Mouse (Mus musculus) right cerebral cortex, postnatal 14 days (tissue): Measurements from ENCODE around the gene Tmpo.
"Not testable (repeated sequence)": the region's sequence is repeated elsewhere in the genome, so short reads cannot be mapped to it uniquely, and the experiment has no call there.

Experiments
- DNase-seq: peaks from one replicate; pipeline ENCODE4 v3.0.0; 2022

Gene Tmpo

DNA sequence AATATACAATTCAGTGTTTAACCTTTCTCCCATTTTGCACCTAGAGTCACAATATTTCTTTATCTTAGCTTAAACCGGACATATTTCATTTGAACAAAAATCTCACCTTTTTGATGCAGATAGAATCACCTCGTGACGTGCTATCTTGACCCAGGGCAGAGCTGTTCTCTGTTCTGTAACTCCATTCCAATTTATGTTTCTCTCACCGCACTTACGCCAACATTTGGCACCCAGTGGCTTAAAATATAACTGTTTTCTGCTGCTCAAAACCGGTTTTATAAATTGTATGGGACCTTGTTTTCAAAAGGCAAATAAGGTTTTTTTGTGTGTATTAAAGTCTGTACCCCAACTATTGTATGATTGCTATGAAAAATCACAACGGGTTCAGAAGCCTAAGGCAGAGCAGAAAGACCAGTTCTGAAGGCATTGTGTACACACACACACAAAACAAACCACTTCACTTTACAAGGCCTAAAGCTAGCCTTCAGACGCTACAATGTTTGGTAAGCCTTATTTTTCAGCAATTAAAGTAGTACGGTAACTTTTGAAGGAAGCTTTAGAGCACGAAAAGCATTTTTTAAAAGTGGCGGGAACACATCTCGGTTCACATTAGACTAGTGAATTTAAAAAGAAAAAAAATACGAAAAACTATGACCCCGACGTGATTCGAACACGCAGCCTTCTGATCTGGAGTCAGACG lies at the start of gene Tmpo:
Gene Tmpo, minus strand, starts transcription at position 555 of the 700 bp plus-strand sequence.
- DNase-seq: no peak

DNA sequence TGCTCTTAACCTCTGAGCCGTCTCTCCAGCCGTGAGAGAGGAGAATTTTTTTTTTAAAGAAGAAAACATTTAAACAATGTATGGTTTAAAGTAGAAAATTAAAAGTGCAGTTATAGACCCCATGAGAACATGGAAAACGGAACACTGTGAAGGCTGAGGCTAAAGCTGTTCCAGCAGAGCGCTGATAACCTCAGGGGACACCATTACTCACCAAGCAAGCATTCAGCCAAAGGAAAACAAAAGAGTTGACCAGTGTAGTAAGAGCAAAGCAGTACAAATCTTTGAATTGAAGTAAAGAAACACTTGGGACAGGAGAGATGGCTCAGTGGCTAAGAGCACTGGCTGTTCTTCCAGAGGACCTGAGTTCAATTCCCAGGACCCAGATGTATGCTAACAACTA lies 49.3 kb upstream of the Tmpo start:
- DNase-seq: no peak

DNA sequence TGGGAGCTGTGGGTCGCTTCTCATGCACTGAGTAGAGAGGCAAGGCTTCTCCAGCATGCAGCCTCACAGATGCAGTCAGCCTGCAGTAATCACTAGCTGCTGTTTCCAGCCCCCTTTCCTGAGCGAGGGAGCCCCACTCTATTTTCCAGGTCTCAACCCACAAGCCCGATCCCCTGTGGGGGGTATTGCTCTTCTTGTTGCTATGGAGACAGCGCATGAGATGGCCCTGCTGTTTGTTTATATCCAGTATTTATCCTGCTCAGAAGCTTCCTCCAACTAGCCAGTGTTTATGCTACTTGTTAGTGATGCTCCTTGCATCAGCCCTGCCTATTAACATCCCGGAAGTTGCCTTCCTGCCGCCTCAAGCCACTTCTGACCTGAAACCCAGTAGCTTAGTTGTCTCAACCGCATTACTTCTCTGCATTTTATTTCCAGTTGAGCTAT lies 48.4 kb upstream of the Tmpo start:
- no peak for DNase-seq

DNA sequence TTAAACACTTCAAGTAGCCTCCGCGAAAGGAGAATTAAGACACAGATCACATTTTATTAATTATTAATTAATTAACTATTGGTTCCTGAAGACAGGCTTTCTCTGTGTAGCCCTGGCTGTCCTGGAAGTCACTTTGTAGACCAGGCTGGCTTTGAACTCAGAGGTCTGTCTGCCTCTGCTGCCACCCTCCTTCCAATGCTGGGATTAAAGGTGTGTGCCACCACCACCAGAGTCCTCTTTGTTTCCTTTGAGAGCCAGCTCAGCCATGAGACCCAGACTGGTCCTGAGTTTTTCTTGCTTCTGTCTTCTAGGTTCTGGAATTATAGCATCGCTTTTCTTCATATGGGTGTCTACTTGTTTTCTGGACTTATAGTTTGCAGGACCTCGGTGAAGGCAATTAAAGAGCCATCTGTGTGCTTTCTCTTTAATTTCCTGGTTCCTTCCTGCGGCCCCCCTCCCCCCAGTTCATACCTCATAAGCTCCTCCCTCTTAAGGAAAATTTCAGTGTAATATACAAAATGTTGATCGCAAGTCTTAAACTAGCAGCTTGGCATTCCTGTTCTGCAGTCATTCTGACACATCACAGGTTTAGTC lies 47.9 kb upstream of the Tmpo start:
- no peak for DNase-seq

DNA sequence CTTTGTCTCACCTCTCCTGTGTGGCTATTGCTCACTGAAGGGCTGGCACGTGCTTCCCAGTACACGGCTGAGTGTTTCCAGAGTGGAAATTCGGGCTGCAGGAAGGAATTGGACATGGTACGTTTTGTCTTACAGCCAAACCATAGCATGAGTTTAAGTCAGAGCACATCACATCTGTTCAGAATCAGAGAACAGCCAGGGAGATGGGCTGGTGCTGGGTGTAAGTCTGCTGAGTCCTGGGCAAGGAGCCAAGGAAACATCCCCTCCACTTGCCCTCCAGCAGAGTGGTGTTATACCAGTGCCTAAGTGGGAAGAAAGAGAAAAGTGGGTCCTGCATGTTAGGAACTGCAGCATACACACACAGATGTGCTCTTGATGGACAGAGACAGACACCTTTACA lies 45.9 kb upstream of the Tmpo start:
- DNase-seq: no peak

DNA sequence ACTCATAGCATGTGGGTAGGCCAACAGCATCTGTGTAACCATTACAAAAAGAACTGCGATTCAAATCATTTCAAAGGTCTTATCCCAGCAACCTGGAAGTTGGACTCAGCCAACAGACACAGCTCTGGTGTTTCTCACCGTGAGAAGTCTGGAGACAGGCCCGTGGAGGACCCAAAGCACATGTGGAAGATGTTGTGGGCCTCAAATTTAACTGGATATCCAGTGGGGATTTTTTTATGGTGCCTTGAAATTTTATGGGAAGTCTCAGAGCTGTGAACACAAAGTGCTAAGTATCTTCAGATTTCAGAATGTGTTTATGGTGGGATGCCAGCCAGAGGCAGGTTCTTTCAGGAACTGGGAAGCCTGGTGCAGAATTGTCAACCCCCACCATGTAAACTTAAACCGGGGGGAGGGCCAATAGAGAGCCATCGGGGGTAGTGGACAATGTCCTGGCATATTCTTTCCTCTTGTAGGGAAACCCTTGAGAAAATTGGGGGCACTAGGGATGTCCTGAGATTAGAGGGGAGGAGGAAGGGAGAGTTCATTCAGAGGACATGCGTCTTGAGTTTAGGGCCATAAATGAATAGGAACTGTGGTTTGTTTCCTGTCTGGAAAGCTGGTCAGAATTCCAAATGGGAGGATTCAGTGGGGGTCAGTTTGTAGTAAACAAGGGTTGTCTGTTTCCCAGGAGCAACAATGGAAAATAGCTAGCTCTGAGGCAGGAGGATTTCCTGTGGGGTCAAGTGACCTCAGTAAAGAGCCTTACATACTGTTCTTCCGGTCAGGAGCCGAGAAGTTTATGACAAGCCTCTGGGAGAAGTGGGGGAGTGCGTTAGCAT lies 41.5 kb upstream of the Tmpo start:
- DNase-seq: no peak

DNA sequence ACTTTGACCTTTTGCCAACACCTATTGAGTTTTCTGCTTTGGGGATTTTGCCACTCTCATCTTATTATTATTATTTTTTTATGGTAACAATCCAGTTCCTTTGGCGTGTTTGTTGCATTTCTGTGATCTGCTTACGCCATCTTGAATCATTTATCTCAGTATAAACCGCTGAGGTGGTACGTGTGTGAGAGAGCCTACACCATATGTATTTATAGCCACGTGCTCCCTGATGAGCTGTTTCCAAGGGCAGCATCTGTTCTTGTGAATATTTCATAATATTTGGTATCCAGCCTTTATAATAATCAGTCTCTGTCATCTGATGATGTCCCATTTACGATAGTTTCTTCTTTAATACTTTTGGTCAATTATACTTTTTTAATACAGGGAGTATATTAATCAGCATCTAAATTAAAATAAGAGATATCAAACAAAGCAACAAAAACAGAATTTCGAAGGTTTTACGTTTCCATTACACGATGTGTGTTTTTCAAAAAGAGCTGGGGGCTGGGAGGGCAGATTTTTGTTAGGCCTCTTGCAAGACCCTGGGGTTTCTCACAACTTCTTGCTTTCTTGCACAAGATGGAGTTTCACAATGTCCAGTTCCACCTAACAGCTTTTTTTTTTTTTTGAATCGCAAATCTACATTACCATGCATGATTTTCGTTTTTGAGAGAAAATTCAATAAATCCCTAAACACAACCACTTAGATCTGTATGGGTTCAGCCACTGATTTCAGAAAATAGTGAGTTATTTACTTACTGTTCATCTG lies 28.0 kb upstream of the Tmpo start:
- DNase-seq: no peak

DNA sequence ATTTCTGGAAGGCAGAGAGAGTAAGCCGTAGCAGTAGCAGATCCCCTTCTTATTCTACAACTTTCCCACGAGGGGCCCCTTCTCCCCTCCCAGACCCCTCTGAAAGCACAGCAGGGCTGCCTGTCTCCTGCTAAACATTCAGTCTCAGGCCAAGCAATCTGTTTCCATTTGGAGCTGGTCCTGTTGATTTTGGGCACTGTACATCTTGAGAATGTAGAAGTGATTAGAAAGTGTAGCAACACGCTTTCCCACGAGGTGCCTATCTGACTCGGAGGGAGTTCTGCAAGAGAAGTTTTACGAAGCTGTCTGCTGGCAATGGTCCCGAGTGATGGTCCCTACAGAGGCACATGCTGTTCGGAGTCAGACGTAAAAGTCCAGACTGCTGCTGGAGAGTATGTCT lies 27.3 kb upstream of the Tmpo start:
- DNase-seq: no peak

DNA sequence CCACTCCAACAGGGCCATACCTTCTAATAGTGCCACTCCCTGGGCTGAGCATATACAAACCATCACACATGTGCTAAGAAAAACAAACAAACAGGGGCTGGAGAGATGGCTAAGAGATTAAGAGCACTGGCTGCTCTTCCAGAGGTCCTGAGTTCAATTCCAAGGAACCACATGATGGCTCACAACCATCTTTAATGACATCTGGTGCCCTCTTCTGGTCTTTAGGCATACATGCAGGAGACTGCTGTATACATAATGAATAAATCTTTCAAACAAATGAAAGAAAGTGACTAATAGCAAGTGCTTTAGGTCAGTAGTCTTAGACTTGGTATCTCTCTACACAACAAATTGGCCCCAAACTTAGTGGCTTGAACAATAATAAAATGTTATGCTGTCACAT lies 26.2 kb upstream of the Tmpo start:
- DNase-seq: no peak

DNA sequence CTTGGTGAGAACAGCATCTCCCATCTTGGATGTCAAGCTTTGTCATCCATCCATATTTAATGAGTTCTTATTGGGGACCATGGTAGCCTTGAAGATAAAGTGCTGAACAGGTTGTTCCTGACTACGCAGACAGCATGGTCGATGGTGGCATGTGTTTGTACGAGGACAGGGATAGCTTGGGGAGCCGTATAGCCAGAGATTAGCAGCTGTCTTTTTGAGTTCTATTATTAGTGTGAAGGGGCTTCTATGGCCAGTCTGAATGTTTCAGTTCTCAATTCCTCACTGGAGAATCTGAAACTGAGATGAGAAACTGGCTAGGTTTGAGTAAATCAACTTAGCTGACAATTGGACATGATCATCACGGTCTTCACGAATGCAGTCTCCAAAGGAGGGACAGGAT lies 24.5 kb upstream of the Tmpo start:
- DNase-seq: no peak

DNA sequence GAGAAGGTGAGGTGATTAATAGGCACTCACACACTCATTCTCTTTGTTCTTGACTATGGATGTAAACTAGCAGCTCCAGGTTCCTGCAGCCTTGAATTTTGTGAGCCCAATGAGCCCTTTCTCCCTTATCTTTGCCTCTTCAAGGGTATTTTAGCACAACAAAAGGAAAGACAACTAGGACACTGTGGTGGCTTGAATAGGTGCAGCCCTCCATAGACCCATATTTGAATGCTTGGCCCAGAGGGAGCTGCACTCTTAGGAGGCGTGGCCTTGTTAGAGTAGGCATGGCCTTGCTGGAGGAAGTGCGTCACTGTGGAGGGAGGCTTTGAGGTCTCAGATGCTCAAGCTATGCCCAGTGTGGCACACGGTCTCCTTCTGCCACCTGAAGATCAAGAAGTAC lies 19.5 kb upstream of the Tmpo start:
- no peak for DNase-seq

DNA sequence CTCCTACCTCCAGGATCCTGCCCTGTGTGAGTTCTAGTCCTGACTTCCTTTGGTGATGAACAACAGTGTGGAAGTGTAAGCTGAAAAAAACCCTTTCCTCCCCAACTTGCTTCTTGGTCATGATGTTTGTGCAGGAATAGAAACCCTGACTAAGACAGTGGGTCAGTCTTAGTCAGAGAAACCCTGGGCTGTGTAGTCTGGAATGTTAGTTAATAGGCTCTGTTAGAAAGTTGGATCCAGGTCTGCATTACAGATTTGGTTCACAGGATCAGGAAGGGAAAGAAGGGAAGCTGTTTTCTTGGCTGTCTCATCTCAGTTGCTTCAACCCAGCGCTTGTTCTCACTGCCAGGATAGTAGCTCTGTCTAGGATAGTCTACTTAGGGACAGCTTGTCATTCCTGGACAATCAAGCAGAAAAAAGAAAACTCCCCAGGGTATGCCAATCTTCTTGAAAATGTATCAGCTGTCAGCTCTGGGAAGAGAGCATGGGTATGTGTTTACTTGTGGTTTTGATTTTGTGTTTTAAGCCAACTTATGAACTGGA lies 18.2 kb upstream of the Tmpo start:
- DNase-seq: no peak

DNA sequence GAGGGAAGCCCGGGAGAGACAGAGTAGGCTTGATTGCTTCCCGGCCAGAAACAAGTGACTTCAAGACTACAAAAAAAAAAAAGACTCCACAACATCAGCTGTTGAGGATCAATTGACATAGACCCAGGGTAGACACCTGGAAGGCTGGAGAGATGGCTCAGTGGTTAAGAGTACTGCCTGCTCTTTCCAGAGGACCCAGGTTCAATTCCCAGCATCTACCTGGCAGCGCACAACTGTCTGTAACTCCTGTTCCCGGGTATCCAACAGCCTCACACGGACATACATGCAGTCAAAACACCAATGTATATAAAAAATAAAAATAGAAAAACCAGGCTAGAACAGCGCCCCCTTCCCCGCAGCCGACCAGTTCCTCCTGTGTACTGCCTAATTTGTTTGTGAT lies 16.6 kb upstream of the Tmpo start:
- DNase-seq: no peak

DNA sequence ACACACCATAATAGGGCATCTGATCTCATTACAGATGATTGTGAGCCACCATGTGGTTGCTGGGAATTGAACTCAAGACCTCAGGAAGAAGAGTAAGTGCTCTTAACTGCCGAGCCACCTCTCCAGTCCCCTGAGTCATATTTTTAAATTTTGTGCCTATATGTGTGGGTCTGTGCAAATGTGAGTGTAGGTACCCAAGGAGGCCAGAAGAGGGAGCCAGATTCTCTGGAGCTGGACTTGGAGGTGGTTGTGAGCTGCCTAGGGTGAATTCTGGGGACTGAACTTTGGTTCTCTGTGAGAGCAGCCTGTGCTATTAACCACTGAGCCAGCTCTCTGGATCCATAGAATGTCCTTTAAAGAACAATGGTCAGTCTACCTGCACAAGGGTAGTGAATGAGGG lies 15.7 kb upstream of the Tmpo start:
- DNase-seq: no peak

DNA sequence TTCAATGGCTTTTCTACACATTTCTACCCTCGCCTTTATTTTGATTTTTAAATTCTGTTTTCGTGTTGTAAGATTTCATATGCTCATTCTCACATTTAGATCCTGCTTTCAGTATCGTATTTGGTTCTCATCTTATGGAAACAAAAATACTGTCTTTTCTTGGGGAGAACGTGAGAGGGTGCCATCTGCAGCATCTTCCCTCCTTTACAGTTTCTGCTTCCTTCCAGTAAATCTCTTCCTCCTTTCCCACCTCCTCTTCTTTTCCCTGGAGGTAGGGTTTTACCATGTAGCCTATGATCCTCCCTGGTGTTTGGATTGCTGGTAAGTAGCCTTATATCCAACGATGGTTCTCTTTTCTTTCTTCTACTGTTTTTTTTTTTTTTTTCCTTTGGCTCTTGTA lies 14.6 kb upstream of the Tmpo start:
- DNase-seq: no peak

DNA sequence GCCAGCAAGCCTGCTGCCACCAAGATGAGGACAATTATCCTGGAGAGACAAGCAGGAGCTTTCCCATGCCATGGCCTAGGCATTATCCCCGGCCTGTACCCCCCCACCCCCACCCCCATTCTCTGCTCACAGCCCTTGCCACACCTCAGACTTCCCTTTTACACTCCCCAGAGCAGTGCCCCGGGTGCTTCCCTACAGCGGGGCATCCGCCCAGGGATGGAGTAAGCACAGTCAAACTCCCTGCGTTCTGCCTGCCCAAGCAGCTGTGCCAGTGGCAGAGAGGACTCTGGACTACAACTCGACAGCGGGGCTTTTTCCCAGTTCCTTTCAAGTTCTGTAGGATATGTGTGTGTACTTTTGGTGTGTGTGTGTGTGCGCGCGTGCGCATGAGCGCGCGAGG lies 14.0 kb upstream of the Tmpo start:
- no peak for DNase-seq

DNA sequence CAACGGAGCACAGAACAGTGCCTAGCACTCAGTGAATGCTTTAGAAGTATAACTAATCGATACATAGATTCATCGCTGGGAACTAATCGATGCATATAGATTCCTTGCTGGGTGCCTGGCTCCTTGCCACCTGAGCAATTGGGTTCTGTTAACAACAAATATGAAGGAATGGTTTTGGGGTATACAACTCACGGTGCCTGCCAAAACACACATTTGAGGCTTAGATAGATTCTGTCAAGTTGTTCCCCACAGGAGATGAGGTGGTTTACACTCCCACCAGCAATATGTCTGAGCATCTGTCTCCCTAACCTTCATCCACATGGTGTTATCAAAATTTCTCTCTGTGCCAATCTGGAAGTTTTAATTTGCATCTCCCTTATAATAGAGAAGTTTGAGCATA lies 10.7 kb upstream of the Tmpo start:
- peak; percentile 60 for DNase-seq

DNA sequence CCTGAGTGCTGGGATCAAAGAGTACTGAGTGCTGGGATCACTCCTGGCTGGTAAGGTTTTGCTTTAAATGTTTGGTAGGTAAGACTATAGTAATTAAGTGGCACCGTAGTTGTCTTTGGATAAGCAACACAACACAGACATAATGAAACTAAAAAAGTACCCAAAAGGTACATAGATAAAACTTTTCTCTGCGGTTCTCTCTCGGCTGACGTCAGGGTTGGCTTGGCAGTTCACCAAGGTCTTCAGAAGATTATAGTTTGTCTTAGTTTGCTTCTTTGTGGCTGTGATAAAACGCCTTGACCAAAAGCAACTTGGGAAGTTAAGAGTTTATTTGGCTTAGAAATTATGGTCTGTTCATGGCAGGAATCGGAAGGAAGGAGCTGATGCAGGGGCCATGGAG lies 8.4 kb upstream of the Tmpo start:
- no peak for DNase-seq

DNA sequence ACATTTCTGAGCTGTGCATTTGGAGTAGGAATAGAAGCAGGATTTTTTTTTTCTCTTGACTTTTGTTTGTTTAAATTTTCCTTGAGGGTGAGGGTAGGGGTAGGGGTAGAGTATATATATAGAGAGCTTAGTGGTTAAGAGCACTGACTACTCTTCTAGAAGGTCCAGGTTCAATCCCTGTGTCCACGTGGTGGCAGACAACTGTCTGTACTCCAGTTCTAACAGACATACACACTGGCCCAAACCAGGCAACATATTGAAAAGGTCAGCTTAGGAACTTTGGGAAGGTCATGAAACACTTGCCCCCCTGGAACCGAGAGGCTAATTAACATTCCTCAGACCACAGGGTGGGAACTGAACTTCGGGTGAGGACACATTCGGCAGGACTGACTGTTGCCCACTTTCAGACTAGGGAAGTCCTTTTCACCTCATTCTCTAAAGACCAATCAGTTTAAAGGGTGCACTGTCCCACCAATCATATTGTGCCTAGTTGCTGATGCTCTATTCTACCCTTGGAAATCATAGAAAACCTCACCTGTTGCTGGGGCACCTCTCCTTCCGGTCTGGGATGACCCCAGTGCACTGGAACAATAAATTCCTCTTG lies 7.7 kb upstream of the Tmpo start:
- DNase-seq: no peak

DNA sequence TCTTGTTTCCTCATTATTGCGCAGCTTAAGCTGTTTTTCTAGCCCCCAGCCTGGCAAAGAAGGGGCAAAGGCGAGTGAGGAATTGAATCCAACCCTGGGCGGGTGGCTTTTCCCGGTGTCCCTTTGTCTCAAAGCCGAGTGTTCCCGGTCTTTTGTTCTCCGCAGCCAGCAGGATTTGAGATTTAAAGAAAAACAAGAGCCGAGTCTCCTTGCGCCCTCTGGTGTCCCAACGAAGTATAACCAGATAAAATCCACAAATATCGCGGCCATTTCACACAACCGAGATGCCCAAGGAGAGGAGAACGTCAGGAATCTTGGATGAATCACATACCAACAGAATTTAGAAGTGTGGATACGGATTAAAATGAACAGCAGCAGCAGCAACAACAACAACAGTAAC lies 6.8 kb upstream of the Tmpo start:
- peak; percentile 70 for DNase-seq

DNA sequence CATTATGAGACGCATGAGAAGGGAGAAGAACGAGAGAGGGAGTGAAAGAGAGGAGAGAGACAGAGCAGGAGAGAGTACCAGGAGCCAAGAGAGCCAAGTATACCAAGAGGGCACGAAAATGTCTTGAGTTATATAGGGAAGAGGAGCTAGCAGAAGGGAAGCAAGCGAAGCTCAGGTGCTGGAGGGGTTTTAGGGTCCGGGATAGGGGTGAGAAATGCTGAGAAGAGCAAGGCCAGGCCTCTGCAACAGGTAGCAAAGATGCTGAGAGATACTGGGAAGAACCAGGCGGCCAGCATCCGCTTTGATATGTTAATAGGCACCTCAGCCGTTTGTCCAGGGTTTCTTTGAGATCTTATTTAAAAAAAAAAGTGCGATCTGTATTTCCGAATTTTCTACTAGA lies 6.2 kb upstream of the Tmpo start:
- DNase-seq: no peak

DNA sequence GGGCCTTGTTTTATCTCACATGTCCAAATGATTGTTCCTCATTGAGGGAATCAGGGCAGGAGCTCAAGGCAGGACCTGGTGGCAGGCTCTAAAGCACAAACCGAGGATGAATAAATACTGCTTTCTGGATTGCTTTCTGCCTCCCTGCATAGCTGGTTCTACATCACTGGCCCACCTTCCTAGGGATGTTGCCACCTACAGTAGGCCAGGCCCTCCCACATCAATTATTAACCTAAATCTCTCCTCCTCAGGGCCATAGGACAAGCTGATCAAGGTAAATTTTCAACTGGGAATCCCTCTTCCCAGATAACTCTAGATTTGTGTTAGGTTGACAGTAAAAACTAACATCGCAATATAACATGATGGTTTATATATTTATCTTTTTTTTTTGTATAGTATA lies 4.6 kb upstream of the Tmpo start:
- no peak for DNase-seq

DNA sequence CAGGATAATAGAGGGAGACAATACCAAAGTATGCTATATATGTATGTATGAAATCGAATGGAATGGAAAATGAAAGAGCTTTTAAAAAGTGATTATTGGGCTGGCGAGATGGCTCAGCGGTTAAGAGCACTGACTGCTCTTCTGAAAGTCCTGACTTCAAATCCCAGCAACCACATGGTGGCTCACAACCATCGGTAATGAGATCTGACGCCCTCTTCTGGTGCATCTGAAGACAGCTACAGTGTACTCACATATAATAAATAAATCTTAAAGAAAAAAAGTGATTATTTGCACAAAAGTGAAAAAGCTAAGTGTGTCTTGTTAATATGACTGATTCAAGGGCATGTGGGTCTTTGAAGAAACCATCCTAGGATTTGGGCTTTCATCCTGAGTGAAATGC lies 3.8 kb upstream of the Tmpo start:
- DNase-seq: not testable (repeated sequence)
